Mouse (Mus musculus): ENCODE results near the gene Pkhd1.
"Not testable (repeated sequence)": the region's sequence is repeated elsewhere in the genome, so short reads cannot be mapped to it uniquely, and the experiment has no call there.

Pkhd1 gene

DNA sequence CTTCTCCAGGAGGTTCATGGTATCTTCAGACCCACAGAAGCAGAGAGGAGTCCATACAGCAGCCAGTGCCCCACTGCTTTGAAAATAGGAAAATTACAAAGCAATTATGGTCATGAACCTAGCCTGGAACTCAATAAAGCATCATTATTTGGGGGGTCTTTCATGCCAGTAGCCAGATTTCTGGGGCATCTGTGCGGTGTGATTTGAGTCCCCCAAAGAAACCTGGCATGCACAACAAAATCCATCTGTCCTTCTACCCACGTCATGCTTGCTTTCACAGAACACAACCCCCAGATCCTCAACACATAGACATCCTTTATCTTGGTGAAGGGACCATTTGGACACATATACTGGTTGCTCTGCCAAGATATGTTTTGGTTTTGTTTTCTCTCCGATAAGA, 316.2 kb downstream of the Pkhd1 start:
- no peak for DNase-seq (ENCODE audit: low spot score in 2 of 2)

DNA sequence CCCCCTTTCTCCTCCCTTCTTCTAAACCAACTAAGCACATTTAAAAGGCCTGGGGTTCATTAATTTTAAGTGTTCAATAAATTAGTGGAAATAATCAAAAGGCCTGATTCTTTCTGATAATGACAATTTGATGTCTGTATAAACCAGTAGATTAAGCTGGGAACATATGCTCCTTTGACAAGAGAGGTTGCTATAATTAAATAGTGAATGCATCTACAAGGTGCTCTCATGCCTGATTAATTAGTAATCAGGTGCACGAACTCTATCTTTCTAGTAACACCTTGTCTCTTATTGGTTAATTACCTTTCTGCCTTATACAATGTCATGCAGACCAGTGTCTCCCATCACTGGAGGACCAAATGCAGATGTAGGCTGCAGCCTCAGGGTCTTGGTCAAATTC, 329.2 kb downstream of the Pkhd1 start:
- no peak for DNase-seq (ENCODE audit: low spot score in 2 of 2)

DNA sequence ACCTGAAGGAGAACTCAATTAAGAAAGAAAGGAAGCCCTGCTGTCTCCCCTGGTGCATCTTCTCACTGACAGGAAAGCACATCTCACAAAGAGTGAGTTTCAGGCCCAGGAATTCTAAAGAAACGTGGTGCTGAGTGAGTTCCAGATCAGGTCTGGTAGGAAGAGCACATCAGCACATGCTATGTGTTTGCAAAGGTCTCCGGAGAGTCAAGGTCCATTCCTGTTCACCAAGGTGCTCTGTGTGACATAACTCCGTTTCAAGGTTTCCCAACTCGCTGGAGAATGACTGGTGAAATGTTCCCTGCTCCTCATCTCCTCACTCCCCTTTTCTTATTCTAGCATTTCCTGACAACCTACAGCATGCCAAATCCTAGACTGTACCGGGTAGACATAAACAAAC, 357.5 kb downstream of the Pkhd1 start:
- no peak for DNase-seq (ENCODE audit: low spot score in 2 of 2)

DNA sequence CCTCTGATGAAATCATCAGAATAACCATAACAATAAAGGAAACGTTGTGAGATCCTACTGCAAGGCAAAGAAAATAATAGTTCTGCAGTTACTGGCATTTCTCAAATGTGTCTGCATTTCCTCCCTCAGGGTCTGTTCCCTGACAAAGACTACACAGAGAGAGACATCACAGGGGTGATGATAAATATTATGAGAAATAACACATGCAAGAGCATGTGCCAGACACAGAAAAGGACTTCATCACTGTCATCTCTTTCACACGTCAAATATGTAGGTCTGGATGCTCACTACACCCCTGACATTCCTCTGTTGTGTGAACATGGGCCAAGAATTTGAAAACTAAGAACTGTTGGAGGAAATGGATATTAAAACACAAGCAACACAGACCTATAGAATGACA, 369.7 kb downstream of the Pkhd1 start:
- no peak for DNase-seq (ENCODE audit: low spot score in 2 of 2)

DNA sequence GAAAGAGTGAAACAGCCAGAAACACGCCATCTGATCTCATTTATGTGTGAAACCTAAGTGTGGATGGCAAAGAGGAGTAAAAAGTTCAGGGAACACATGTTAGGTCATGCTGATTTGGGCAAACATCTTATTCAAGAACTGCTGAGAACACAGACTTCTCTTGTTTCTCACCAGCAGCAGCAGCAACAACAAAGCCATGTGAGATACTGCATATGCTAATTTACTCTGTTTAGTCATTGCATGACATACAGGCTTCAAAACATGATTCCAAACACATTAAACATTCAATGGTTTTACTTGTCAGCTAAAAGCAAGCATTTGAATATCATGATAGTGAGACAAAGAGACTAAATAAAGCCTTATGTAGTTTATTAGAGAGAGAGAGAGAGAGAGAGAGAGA, 401.2 kb downstream of the Pkhd1 start:
- no peak for DNase-seq (ENCODE audit: low spot score in 2 of 2)

DNA sequence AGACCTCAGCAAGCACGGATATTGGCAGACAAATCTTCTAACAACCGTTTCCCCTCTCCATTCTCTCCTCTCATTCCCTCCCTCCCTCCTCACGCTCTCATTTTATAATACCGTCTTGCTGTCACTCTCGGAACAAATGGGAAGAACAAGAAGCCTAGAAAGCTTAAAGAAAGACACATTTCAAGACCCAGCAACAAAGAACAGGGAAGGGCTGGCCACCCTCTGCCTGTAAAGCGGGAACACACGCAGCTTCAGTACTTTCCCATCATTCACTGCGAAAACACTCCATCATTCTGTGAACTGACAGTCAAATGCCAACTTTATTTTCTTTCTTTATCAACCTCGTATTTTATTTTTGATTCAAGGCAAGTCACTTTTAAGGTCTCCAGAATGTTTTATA, 427.4 kb downstream of the Pkhd1 start:
- no peak for DNase-seq (ENCODE audit: low spot score in 2 of 2)

DNA sequence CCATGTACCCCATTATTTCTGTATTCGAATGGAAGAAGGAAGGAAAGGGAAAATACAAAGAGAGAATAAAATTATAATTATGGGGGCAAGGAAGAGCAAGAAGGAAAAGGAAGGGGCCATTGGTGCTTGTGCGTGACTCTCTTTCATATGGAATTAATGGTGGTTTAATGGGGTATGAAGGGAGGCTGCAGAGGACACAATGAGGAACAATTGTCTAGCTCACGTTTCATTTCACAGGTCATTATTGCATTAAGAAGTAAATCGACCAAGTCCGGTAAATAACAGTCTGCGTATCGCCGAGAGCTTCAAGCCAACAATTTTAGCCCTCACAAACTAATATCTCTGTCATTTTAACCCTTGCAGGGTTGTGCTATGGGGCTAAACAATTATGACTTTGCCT, 437.7 kb downstream of the Pkhd1 start:
- DNase-seq (ENCODE audit: low spot score in 2 of 2) = no peak

DNA sequence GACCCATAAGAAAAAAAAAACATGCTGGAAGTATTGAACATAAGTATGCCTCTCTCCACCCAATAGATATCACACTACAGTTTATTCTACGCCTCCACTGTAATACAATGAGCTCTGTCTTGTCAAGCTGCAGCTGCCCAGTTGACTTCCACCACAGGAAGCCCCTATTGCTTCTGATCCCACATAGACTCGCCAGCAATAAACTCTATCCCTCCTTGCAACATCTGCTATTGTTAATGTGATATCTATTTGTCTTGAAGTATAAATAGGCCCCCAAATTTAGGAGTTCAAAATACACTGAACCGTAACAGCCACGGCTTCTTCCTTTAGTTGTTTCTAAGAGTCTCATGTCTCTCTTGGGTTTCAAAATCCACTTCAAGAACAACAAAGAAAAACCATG, 446.7 kb downstream of the Pkhd1 start:
- DNase-seq (ENCODE audit: low spot score in 2 of 2) = no peak

DNA sequence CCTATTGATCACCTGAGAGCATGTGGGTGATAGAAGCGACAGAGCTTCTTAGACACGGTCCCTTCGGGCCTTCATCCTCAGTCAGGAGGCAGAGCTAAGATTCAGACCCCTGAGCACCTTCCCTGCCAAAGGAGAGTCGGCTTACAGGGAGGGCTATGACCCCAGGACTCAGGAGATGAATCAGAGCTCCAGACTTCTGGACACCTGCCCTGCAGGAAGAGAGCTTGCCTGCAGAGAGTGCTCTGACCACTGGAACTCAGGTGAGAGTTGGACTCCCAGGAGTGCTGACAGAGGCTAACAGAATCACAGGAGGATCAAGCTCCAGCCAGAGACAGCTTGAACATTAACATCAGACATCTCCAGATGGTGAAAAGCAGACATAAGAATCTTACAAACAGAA, 467.2 kb downstream of the Pkhd1 start:
- DNase-seq (ENCODE audit: low spot score in 2 of 2) = not testable (repeated sequence)

DNA sequence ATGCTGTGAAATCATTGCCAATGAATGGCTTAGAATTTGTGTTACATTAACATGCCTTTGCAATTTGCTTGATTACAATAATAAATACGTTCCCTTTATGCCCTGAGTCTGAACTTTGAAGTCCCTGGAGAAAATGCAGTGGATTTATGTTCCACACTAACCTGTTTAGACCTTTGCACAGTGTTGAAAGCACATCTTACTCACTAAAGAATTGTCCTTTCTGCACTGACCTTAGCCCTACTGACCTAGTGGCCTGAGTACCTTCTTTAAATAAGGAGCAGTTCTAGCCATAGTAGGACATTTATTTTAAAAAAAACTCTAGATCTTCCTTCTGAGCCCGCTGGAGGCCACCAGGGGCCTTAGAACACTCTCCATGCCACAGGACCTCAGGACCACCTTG, 467.8 kb downstream of the Pkhd1 start:
- no peak for DNase-seq (ENCODE audit: low spot score in 2 of 2)

DNA sequence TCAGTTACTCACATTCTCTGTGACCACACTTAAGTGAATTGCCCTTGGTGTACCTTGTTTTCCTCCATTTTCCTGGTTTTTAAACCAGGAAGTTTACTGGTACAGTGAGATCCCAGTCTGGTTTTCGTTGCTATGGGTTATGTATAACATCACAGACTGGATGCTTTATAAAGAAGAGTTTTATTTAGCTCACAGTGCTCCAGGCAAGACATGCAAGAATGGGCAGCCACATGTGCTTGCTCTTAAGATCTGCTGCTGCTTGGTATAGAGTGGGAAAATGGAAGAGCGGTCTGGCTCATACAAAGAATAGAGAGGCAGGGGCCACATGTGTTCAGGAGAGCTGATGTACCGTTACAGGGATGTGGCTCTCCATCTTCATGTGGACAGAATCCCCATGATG, 481.7 kb downstream of the Pkhd1 start:
- no peak for DNase-seq (ENCODE audit: low spot score in 2 of 2)

DNA sequence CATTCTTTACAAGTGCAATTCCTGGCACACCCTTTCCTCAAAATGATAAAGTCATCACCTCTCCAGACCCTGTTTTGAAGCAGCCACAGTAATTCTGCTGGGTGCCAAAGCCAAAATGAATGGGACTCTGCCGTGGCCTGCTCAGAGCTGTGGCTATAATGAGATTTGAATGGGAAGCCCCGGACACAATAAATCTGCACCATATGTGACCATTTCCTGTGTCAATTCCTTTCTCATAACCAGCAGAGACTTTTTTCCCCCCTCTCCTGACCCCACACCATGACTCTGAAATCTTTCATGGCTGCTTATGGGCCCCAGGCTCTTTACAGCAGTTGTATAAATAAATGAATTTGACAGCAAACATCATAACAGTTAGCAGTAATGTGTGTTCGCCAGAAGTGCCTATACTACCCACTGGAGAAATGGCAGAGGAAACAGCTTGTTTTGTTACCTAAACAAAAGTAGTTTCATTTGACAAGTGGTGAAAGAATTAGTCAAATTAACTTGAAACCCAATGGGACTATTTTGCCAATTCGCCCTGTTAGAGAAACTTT, 482.7 kb downstream of the Pkhd1 start:
- no peak for DNase-seq (ENCODE audit: low spot score in 2 of 2)

DNA sequence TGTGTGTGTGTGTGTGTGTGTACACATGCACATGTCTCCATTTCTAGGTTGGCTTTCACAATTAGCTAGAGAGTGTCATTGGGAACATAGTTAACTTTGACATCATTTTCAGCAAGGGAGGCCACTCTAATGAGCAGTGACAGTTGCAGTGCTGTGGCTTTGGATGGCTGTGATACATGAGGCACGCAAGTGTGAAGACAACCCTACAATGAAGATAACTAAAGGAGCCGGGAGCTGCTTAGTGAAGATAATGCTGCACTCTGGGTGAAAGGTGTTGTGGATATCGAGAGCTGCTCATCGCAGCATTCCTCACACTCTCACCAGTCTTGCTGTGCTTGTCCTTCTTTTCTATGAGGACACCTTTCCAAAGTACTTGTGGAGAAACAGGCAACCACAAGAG, 484.2 kb downstream of the Pkhd1 start:
- no peak for DNase-seq (ENCODE audit: low spot score in 2 of 2)

DNA sequence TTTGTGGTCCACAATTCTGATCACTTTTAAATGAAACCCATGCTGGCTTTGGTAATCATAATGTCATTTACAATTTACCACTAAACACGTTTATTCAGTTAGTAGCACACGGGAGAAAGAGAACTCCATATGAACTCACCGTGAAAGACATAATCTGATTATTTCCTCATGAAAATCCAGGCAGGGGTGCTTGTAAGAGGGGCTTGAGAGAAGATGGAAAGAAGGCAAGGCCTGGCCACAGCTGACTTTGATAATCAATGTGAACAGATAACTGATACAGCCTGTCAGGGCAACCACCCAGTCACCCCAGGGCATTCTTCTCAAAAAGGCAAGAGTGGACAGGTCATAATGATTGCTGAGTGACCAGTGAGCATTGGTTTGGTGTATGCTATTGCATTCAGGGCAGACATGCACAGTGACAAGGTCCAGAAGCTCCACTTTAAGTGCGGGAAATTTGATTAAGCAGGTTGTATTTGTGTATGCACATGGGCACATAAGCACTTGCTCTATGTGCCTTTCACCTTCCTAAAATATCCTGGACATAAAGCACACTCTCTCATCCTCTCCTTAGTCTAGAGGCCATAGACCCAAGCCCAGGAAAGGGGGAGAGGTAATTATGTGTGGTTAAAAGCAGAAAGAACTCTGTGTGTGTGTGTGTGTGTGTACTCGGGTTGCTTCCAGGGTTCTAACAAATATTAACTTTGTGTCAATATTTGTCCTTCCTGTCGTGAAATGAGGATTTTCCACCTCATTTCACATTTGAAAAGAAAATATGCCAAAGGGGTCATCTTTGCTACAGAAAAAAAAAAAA, 485.9 kb downstream of the Pkhd1 start:
- DNase-seq (ENCODE audit: low spot score in 2 of 2) = no peak

DNA sequence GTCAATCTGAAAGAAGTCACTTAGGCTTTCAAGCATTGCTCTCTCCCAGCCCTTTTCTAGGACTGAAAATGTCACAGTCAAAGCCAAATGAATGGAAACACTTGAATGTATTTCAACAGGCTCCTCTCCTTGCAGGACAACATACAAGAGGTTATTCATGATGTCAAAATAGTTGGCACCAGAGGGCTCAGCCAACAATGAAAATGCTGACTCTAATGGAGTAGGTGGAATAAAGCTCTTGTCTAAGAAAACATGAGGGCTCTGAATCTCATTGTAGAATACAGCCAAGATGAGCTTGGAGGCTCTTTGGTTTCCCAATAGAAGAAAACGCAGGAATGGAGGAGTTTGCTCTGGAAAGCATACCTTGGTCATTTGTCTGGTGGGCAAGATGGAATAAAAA, 500.5 kb downstream of the Pkhd1 start:
- DNase-seq (ENCODE audit: low spot score in 2 of 2) = no peak

DNA sequence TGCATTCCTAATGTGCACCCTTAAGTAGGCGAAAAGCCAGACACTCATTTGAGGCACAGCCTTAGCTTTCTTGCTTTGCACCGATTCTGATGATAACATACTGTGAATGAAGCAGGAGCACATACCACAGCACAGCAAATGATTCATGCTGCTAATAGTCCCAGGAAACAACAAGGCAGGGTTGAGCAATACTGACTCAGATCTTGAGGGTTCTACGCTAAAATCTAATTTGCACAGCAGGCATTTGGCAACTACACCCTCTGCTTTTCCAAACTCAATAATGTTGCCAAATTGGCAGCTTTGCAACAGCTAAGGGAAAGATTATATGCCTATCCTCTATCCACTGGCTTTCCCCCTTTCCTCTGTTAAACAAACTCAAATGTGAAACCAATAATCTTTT, 548.1 kb downstream of the Pkhd1 start:
- DNase-seq (ENCODE audit: low spot score in 2 of 2) = no peak

DNA sequence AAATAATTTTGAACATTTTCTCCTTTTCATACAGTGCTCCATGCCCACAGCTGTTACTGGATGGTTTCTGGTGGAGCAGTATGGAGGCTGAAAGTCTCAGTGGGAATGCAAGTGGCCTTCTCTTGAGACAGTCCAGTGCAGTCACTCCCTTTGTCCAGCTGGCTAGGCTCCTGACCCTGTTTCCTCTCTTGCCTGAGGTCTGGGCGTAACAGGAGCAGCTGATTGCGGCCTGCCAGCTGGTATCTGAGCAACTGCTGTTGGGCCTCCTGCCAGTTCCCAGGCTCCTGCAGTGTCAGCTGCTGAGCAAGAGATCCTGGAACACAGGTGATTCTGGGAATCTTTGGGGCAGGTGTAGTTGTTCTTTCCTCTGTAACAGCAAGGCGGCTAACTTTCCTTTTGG, 559.6 kb downstream of the Pkhd1 start:
- no peak for DNase-seq (ENCODE audit: low spot score in 2 of 2)

DNA sequence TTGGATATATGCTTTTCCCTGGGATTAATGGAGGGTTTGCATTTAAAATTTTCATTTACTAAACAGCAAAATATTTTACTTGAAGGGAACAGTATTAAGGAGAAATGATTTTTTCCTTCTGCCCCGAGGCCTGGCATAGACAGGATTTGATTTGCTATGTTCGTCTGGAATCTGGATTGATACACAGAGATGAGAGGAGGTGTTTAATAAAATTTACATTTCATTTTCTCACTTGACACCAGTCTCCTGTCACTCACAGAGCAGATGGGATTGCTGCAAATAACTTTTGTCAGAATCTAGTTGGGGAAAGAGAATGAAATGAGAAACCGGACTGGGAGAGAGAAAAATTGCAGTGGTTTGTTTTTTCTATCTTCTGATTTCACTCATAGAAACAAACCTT, 578.5 kb downstream of the Pkhd1 start:
- DNase-seq (ENCODE audit: low spot score in 2 of 2) = no peak

DNA sequence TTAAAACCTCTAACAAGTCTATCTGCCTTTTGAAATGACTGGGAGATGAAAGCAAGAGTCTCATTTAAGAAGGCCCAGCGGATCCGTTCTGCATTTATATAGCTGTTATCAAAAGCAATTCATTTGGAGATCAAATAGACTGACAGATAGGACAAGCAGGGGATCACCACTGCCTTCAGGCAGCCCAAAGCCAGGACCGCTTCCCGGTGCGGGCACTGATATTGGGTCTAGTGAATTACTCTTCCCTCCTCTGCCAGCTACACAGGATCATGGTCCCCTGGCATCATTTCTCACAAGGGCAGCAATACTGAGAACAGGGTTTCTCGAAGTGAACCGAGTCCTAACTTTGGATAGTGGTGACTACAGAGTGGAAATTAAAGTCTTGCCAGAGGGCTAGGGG, 582.6 kb downstream of the Pkhd1 start:
- DNase-seq (ENCODE audit: low spot score in 2 of 2) = no peak

DNA sequence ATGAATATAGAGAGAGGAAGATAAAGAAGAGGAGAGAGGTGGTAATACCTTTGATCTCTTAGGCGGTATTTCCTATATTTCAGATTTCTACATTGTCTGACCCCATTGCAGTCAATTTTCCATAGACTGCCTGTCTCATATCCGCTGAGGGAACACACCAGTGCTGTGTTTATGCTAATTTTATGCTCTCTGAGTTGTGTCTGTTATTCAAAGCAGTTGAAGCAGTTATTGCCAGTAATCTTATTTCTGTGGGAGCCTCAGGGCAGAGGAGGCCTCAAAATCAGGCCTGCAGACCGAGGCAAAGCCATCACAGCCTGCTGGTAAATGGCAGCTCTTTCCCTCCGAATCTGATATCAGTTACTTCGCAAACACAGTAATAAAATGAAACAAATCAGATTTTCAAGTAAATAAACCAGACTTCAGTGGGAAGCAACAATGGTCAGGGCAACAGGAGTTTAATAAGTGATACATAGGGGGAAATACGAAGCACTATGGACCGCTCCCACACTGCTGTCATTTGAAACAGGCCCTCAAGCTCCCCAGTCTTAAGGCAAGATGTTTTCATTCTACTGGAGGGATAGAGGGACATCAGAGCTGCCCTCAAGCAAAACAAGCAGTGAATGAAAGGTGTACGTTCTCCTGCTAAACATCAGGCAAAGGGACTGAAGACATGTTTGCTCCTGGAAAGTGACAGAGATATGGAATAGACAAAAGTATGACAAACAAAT, 599.5 kb downstream of the Pkhd1 start:
- DNase-seq (ENCODE audit: low spot score in 2 of 2) = no peak

DNA sequence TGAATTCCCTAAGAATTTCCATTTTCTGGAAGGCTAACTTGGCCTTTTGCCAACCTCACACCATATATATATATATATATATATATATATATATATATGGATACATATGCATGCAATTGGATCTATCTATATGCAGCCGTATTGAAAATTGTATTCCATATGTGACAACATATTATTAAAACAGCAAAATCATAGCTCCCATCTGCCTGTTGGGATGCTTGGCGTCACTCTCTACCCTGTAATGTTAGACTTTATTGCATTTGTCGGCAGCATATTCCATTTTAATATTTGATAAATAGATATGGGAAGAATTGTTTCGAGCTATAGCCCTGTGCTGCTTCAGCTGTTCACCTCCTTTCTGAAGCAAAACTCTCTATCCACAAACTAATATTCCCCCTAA, 600.2 kb downstream of the Pkhd1 start:
- no peak for DNase-seq (ENCODE audit: low spot score in 2 of 2)
